Mouse (Mus musculus): ENCODE measurements at regions not wholly inside any gene's neighbourhood (a gene's known extent, or its start where the extent isn't known, plus 50 kb on each side); places are given as distances from the start of the nearest gene placed in this dataset.
A peak's percentile ranks its signal among the peaks of the same experiment; 100 is the strongest.

GRCm38 (mm10) chr3:7755445-7755844 lies 1135.2 kb upstream of the 1700008P02Rik start:
- Histone ChIP-seq H3K4me3 (replicated peaks in 1 of 3; ENCODE audit: low read depth in 2 of 3, low read length in 2 of 3, poor library complexity in 1 of 3) (no peak overlapping the region), H3K9me3 (replicated peaks; ENCODE audit: low read length) (peaks cover 35% of the 10 kb centered on the region), H3K79me2 (replicated peaks; ENCODE audit: control insufficient read depth, extremely low read depth, insufficient read depth, poor library complexity, severe bottlenecking) (no peaks in the 10 kb centered on the region), H3K9ac (ENCODE audit: insufficient read depth, low read depth) (no peak overlapping the region), H3K27me3 (replicated peaks) (no peaks in the 10 kb centered on the region), H3K4me1 (ENCODE audit: control insufficient read depth in 1 of 2, insufficient read depth in 2 of 2) (no peaks in the 10 kb centered on the region), H3K27ac (ENCODE audit: insufficient read depth, low read depth) (no peak overlapping the region), H3K4me2 (ENCODE audit: insufficient read depth, low read depth, poor library complexity, severe bottlenecking) (no peak overlapping the region), H3K36me3 (replicated peaks in 1 of 2; ENCODE audit: control insufficient read depth in 1 of 2, insufficient read depth in 1 of 2, low read length in 1 of 2) (no peaks in the 10 kb centered on the region)
- TF ChIP-seq USF1 (IDR thresholded peaks at IDR 0.05; ENCODE audit: low read depth, low read length) = no peak
- TF ChIP-seq MYC (IDR thresholded peaks at IDR 0.05; ENCODE audit: low read depth, low read length) = no peak
- TF ChIP-seq CHD1 (IDR thresholded peaks at IDR 0.05; ENCODE audit: low read depth, low read length) = no peak
- DNase-seq (ENCODE audit: extremely low read depth) = no peak
- dilution Hi-C loops (cut with MboI; ENCODE audit: extremely low pct_ligation_motif_present, extremely low pct_unique_long_range_greater_than_20kb, low sequenced_read_pairs) = no loop called here
- in situ Hi-C loops (cut with MboI; ENCODE audit: low pct_ligation_motif_present, low pct_unique_long_range_greater_than_20kb, low sequenced_read_pairs) = no loop called here

GRCm38 (mm10) chr3:7713741-7714140 lies 1093.5 kb upstream of the 1700008P02Rik start:
- DNase-seq (ENCODE audit: extremely low read depth) = no peak
- Histone ChIP-seq H3K27ac (ENCODE audit: insufficient read depth, low read depth) (no peak overlapping the region), H3K36me3 (replicated peaks in 1 of 2; ENCODE audit: control insufficient read depth in 1 of 2, insufficient read depth in 1 of 2, low read length in 1 of 2) (no peaks in the 10 kb centered on the region), H3K27me3 (replicated peaks) (no peaks in the 10 kb centered on the region), H3K4me2 (ENCODE audit: insufficient read depth, low read depth, poor library complexity, severe bottlenecking) (no peak overlapping the region), H3K9ac (ENCODE audit: insufficient read depth, low read depth) (no peak overlapping the region), H3K79me2 (replicated peaks; ENCODE audit: control insufficient read depth, extremely low read depth, insufficient read depth, poor library complexity, severe bottlenecking) (no peaks in the 10 kb centered on the region), H3K4me3 (replicated peaks in 1 of 3; ENCODE audit: low read depth in 2 of 3, low read length in 2 of 3, poor library complexity in 1 of 3) (no peak overlapping the region), H3K9me3 (replicated peaks; ENCODE audit: low read length) (peaks cover 25% of the 10 kb centered on the region), H3K4me1 (ENCODE audit: control insufficient read depth in 1 of 2, insufficient read depth in 2 of 2) (no peaks in the 10 kb centered on the region)
- TF ChIP-seq MEF2A (IDR thresholded peaks at IDR 0.05; ENCODE audit: borderline replicate concordance, low read depth, low read length) (no peak), USF1 (IDR thresholded peaks at IDR 0.05; ENCODE audit: low read depth, low read length) (no peak), KAT2A (IDR thresholded peaks at IDR 0.05; ENCODE audit: insufficient replicate concordance, low read length) (no peak), MAFK (IDR thresholded peaks at IDR 0.05; ENCODE audit: insufficient replicate concordance, low read length) (0 out of 2 replicates have a peak, but pooled peaks have one; percentile 42), CHD1 (IDR thresholded peaks at IDR 0.05; ENCODE audit: low read depth, low read length) (no peak), POLR2AphosphoS2 (IDR thresholded peaks at IDR 0.05; ENCODE audit: low read depth, low read length) (no peak)
- in situ Hi-C loops (cut with MboI; ENCODE audit: low pct_ligation_motif_present, low pct_unique_long_range_greater_than_20kb, low sequenced_read_pairs) = no loop called here
- dilution Hi-C loops (cut with MboI; ENCODE audit: extremely low pct_ligation_motif_present, extremely low pct_unique_long_range_greater_than_20kb, low sequenced_read_pairs) = no loop called here

GRCm38 (mm10) chr3:7713130-7713529 lies 1092.9 kb upstream of the 1700008P02Rik start:
- no peaks in the 10 kb centered on the region for H3K4me1 ChIP-seq (ENCODE audit: control insufficient read depth in 1 of 2, insufficient read depth in 2 of 2)
- dilution Hi-C loops (cut with MboI; ENCODE audit: extremely low pct_ligation_motif_present, extremely low pct_unique_long_range_greater_than_20kb, low sequenced_read_pairs) = no loop called here
- in situ Hi-C loops (cut with MboI; ENCODE audit: low pct_ligation_motif_present, low pct_unique_long_range_greater_than_20kb, low sequenced_read_pairs) = no loop called here

More at GRCm38 (mm10) chr3:7713130-7713529, 1092.9 kb upstream of the 1700008P02Rik start:
- no peaks in the 10 kb centered on the region for H3K27me3 ChIP-seq (replicated peaks)
- no peak for DNase-seq (ENCODE audit: extremely low read depth)
- H3K79me2 ChIP-seq (replicated peaks; ENCODE audit: control insufficient read depth, extremely low read depth, insufficient read depth, poor library complexity, severe bottlenecking) = no peaks in the 10 kb centered on the region
- no peak overlapping the region for H3K27ac ChIP-seq (ENCODE audit: insufficient read depth, low read depth)
- no peak overlapping the region for H3K4me2 ChIP-seq (ENCODE audit: insufficient read depth, low read depth, poor library complexity, severe bottlenecking)
- H3K9ac ChIP-seq (ENCODE audit: insufficient read depth, low read depth) = no peak overlapping the region
- no peaks in the 10 kb centered on the region for H3K36me3 ChIP-seq (replicated peaks in 1 of 2; ENCODE audit: control insufficient read depth in 1 of 2, insufficient read depth in 1 of 2, low read length in 1 of 2)
- H3K4me3 ChIP-seq (replicated peaks in 1 of 3; ENCODE audit: low read depth in 2 of 3, low read length in 2 of 3, poor library complexity in 1 of 3) = no peak overlapping the region
- no peak for TF ChIP-seq SMC3 (IDR thresholded peaks at IDR 0.05; ENCODE audit: low read depth, low read length)
- TF ChIP-seq NRF1 (IDR thresholded peaks at IDR 0.05; ENCODE audit: low read depth, low read length) = no peak
- TF ChIP-seq POLR2AphosphoS2 (IDR thresholded peaks at IDR 0.05; ENCODE audit: low read depth, low read length) = no peak
- TF ChIP-seq CHD1 (IDR thresholded peaks at IDR 0.05; ENCODE audit: low read depth, low read length) = no peak
- no peak for TF ChIP-seq GABPA (IDR thresholded peaks at IDR 0.05; ENCODE audit: insufficient replicate concordance, low read depth, low read length)
- no peak for TF ChIP-seq EP300 (IDR thresholded peaks at IDR 0.05; ENCODE audit: low read length)
- no peak for TF ChIP-seq ZKSCAN1 (IDR thresholded peaks at IDR 0.05; ENCODE audit: borderline replicate concordance, low read depth, low read length)
- TF ChIP-seq ZNF384 (IDR thresholded peaks at IDR 0.05; ENCODE audit: low read depth, low read length) = no peak
- TF ChIP-seq PAX5 (IDR thresholded peaks at IDR 0.05; ENCODE audit: low read length) = no peak
- no peak for TF ChIP-seq ZC3H11A (IDR thresholded peaks at IDR 0.05; ENCODE audit: low read depth, low read length)
- no peak for TF ChIP-seq TBP (conservative IDR thresholded peaks at IDR 0.05; ENCODE audit: low read depth, low read length)
- TF ChIP-seq RAD21 (IDR thresholded peaks at IDR 0.05; ENCODE audit: low read depth, low read length) = no peak
- TF ChIP-seq USF1 (IDR thresholded peaks at IDR 0.05; ENCODE audit: low read depth, low read length) = no peak
- TF ChIP-seq CHD2 (IDR thresholded peaks at IDR 0.05; ENCODE audit: low read length) = no peak
- H3K9me3 ChIP-seq (replicated peaks; ENCODE audit: low read length) = peaks cover 23% of the 10 kb centered on the region

Measured in CH12.LX (cell line).